Mouse (Mus musculus): Measurements from ENCODE around the gene Rnpepl1.
"Not testable (repeated sequence)": the region's sequence is repeated elsewhere in the genome, so short reads cannot be mapped to it uniquely, and the experiment has no call there.

Gene Rnpepl1

DNA sequence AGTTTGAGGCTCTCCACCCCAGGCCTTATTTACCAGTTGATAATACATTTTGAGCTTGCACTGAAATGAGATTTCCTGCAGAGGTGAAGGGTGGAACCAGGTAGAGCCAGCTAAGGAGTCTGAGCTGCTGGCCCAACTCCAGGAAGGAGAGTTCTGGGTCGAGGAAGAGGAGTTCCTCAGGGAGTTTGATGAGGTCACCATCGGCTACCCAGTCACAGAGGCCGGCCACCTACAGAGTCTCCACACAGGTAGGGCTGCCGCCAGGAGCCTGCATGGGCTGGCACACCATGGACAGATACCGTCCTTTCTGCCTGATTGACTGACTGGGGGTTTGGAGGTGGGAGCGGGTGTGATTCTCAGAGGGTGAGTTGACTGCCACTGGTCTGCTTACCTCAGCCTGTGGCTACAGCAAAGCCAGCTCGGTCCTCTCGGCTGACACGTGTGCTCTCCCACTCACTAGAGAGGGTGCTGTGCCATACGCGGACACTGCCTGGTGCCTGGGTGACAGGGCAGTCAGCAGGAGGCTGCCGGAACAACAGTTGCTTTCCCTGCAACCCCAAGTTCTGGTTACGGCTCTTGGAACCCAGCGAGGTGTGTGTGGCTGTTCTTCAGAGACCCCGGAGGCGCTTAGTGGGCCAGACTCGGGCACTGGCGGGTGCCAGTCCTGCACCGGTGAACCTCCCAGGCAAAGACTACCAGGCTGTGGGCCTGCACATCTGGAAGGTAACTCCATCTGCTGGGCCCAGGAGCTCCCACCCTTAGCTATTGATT, 32.8 kb downstream of the Rnpepl1 start:
- no peak for DNase-seq

DNA sequence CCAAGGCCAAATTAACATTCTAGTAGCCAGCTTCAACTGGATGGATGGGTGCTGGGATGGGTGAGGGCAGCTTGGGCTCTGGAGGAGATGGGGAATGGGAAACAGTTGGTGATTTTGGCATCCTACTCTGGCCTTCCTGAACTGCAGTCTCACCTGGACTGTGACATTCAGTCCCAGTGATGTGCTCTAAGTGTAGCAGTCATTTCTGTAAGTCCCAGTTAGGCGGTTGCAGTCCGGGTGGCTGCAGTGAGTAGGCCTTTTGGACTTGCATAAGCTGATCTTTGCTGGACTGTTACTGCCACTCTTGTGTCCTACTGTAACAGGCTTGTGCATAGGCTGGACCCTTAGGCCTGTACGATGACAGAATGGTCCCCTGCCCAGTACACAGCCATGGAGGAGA, 37.4 kb downstream of the Rnpepl1 start:
- DNase-seq, result no peak

DNA sequence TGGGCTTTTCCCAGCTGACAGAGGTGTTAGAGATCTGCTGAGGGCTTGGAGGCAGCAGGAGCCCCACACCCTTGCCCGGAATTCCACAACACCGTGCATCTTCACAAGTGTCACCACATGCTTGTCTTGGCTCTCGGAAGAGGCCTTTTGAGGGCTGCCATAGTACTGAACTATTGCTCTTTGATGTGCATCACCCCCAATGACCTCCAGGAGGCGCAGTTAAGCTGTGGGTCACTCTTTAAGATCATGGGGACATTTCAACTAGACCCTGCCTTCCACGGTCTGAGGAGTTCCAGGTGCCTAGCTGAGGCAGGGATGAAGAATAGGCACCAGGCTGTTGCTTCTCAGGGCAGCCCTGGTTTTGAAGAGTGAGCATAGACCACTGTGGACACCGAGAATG, 38.8 kb downstream of the Rnpepl1 start:
- peak; percentile 22 for DNase-seq

- DNase-seq, result no peak
Observed at GRCm38 (mm10) chr1:92950607-92951006, 40.0 kb downstream of the Rnpepl1 start, which contains the start of gene Gpr35. Gpr35 (plus strand) TSS chr1:92950865.

DNA sequence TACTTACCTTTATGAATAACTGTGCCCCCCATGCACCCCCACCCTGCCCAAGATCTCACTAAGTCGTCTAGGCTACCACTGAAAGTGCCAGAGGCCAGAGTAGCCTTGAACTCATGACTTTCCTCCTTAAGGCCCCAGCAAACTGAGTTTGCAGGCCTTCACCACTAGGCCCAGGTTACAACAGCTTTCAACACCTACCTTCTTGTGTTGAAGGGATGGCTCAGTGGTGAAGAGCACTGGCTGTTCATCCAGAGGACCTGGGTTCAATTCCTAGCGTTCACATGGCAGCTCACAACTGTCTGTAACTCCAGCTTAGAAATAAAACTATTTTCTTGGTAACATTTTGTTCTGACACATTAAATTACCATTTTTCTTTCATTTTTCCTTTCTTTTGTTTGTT, 43.1 kb downstream of the Rnpepl1 start:
- no peak for DNase-seq

DNA sequence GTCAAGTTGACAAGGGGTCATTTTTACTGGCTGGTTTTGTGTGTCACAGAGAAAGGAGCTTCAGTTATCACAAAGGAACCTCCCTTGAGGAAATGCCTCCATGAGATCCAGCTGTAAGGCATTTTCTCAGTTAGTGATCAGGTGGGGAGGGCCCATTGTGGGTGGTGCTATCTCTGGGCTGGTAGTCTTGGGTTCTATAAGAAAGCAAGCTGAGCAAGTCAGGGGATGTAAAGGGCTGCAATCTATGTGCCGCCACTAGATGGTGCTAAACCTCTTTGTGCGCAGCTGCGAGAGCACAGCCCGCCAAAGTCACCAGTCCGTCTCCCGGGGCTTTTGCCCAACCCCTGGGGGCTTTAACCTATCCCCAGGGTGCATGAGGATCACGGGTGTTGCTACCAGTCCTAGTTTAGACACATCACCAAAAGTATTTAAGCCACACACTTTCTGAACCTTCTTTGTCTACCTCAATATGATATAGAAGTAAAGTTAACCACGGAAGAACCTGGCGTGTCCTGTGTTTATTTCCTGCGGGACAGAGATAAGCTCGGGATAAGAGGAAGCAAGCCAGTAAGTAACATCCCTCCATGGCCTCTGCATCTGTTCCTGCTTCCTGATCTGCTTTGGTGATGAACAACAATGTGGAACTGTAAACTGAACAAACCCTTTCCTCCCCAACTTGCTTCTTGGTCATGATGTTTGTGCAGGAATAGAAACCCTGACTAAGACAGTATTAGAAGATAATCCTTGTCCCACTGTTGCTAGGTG, 46.2 kb downstream of the Rnpepl1 start:
- DNase-seq, result peak; percentile 80

GRCm38 (mm10) chr1:92958999-92959398, 48.4 kb downstream of the Rnpepl1 start:
- no peak for DNase-seq

DNA sequence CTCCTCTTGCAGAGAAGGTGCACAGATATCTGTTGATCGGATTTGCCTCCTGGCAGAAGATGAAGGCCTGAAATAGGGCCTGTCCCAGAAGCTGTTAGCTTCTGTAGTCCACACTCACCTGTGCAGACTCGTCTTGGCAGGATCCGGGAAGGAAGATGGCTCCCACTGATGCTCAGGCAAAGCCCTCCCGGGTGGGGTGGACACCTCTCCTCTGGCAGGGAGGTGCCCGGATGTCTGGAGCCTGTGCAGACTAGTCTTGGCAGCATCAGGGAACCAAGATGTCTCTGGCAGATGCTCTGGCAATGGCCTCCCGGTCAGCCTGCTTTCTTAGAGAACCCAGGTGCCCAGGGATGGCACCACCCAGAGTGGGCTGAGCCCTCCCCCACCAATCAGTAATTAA, 60.2 kb downstream of the Rnpepl1 start:
- not testable (repeated sequence) for DNase-seq

GRCm38 (mm10) chr1:92971879-92972795, 61.6 kb downstream of the Rnpepl1 start:
- DNase-seq, result no peak

DNA sequence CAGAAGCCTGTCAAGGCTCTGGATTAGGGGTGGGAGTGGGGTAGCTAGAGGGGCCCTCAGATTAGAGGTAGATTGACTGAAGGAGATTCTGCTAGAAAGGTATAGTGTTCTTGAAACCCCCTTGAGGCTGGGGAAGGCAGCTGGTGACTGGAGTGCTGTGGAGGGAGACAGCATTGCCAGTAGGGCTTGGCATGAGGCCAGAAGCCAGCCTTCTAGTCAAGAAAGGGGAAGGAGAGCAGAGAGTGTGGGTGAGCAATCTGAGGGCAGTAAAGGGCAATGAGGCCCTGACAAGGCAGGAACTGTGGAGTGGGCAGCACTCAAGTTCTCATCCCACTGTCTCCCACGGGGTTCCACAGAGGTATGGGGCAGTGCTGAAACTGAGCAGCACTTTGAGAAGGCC, 62.3 kb downstream of the Rnpepl1 start:
- DNase-seq, result peak; percentile 62

All from lung, postnatal 14 days (tissue).